Mouse (Mus musculus): ENCODE results near the gene Stil.

DNA sequence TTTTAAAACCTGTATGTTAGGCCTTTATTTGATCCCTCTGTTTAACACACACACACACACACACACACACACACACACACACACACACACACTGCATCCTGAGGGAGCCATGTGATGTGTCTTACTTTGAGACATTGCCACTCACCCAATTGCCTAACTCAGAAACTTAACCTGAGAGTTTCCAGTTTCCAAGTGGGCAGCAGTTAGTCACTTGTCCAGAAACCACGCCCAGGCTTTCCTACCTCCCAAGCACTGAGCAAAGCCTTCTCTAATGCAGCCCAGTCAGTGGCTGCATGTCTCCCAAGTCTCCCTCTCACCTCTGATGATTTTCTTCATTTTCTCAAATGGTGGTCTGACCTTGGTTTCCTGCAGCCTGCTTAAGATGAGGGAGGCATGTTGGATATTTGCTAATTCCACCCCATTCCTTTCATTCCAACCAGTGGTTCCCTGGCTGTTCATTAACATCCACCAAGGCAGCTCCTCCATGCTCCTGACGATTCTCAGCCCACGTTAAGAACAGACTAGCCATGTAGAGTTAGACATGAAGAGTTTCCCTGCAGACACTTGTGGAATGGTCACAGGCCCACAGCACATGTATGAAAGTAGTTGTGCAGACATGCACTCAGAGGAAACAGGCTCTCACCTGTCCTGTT lies 86.9 kb downstream of the Stil start:
- TF ChIP-seq EP300 (IDR thresholded peaks at IDR 0.05; ENCODE audit: insufficient read depth, low read depth, low read length) (no peak), CTCF (IDR thresholded peaks at IDR 0.05) (no peak), POLR2A (IDR thresholded peaks at IDR 0.05; ENCODE audit: insufficient read depth, low read depth, low read length) (no peak)
